Mouse (Mus musculus): ENCODE data around the gene Lrba. TPM values are rescaled to one million over a fixed set of nuclear protein-coding genes. Genes with fewer than 3 reads are reported as not detected.

Gene Lrba
- polyA plus RNA-seq, 1 experiment from 2014 or later = 2.2 TPM

GRCm38 (mm10) chr3:86561396-86561795 is 336.9 kb downstream of the Lrba start:
- DNase-seq (no peak), ATAC-seq (ENCODE audit: low read depth) (peak; percentile 90)
- no peaks in the 10 kb centered on the region for H3K36me3 ChIP-seq
- no peaks in the 10 kb centered on the region for H3K9me3 ChIP-seq (replicated peaks)
- no peaks in the 10 kb centered on the region for H3K27me3 ChIP-seq
- peak overlapping the region; percentile 37 for H3K4me2 ChIP-seq
- no peak overlapping the region for H3K4me3 ChIP-seq (replicated peaks)
- H3K27ac ChIP-seq = peak overlapping the region; percentile 70
- 24% methylated on average over 1 of the region's 1 CpGs for WGBS (ENCODE audit: insufficient replicate concordance)
- peaks cover 36% of the 10 kb centered on the region for H3K4me1 ChIP-seq (replicated peaks)
- H3K9ac ChIP-seq = no peak overlapping the region

DNA sequence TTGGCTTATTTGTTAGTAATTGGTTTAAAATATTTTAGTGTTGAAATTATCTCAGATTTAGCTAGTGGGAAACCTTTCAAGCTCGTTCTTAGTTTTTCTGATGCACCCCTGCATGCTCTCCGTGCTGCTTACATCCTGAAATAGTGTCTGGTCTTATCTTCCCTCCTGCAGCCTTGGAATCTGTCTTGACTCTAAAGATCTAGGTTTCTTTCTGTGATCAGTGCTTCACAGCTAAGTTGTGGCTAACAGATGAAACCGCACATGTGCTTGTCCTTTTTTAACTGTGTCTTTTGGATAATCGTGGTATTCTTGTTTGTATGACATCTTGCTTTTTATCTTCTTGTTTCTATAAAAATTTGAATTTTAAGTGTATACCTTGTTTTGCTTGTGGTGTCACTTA is 342.8 kb downstream of the Lrba start:
- no peak for DNase-seq
- WGBS (ENCODE audit: insufficient replicate concordance) = 11% methylated on average over 4 of the region's 4 CpGs
- Histone ChIP-seq H3K9me3 (replicated peaks) (no peaks in the 10 kb centered on the region), H3K4me3 (replicated peaks) (no peak overlapping the region), H3K9ac (no peak overlapping the region), H3K4me2 (no peak overlapping the region), H3K4me1 (replicated peaks) (peaks cover 16% of the 10 kb centered on the region), H3K36me3 (no peaks in the 10 kb centered on the region), H3K27ac (no peak overlapping the region), H3K27me3 (no peaks in the 10 kb centered on the region)
- peak; percentile 86 for ATAC-seq (ENCODE audit: low read depth)

DNA sequence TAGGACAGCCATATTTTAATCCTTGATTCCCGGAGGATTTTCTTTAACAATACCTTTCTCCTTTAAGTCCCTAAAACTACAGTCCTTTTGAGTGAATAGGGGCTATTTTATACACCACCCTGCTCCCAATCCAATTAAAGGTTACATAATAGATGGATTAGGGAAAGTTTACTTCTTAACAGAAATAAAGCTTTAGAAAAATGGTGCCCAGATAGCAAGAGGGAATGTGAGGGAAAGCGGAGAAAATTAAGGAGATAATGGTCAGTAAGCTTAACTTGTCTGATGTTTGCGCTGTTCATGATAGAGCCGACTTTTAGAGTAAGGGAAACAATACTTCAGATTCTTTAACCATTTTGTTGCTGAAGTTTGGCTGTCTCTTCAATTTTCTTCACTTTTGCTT is 347.0 kb downstream of the Lrba start:
- no peak for ATAC-seq (ENCODE audit: low read depth)
- H3K36me3 ChIP-seq = no peaks in the 10 kb centered on the region

GRCm38 (mm10) chr3:86572519-86573244 is 348.2 kb downstream of the Lrba start:
- no peak for DNase-seq

More for the DNA sequence above, 347.0 kb downstream of the Lrba start:
- H3K4me2 ChIP-seq = no peak overlapping the region
- no peak overlapping the region for H3K27ac ChIP-seq
- WGBS (ENCODE audit: insufficient replicate concordance) = 61% methylated on average over 4 of the region's 4 CpGs
- H3K9me3 ChIP-seq (replicated peaks) = no peaks in the 10 kb centered on the region
- no peaks in the 10 kb centered on the region for H3K27me3 ChIP-seq
- H3K9ac ChIP-seq = no peak overlapping the region
- no peak overlapping the region for H3K4me3 ChIP-seq (replicated peaks)
- no peak for DNase-seq
- H3K4me1 ChIP-seq (replicated peaks) = peaks cover 11% of the 10 kb centered on the region

DNA sequence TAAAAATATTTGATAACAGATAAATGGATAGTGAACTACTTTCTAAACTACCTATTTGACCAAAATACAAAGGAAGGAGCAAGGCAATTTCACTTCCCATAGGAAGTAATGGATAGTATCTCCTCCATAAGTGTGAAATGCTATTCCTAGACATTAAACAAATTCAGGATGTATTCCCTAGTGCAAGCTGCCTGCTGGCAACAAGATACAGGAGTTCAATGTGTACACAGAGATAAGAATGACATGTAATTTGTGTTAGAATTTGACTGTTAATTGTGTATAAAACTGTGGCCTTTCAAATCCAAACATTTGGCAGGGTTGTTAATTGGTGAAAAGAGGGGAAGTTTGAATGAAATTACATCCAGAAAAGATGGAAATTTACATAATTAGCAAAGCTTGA is 350.8 kb downstream of the Lrba start:
- no peaks in the 10 kb centered on the region for H3K27me3 ChIP-seq
- H3K36me3 ChIP-seq = no peaks in the 10 kb centered on the region
- DNase-seq (no peak), ATAC-seq (ENCODE audit: low read depth) (no peak)
- H3K4me2 ChIP-seq = no peak overlapping the region
- H3K4me1 ChIP-seq (replicated peaks) = 0 out of 2 replicates have a peak, but pooled peaks cover 3% of the 10 kb centered on the region
- H3K9ac ChIP-seq = no peak overlapping the region
- no peaks in the 10 kb centered on the region for H3K9me3 ChIP-seq (replicated peaks)
- H3K4me3 ChIP-seq (replicated peaks) = no peak overlapping the region
- H3K27ac ChIP-seq = no peak overlapping the region

More at GRCm38 (mm10) chr3:86572519-86573244, 348.2 kb downstream of the Lrba start:
- Histone ChIP-seq H3K27ac (no peak overlapping the region), H3K9ac (no peak overlapping the region), H3K4me2 (no peak overlapping the region), H3K4me1 (replicated peaks) (0 out of 2 replicates have a peak, but pooled peaks cover 3% of the 10 kb centered on the region), H3K36me3 (no peaks in the 10 kb centered on the region), H3K4me3 (replicated peaks) (no peak overlapping the region), H3K27me3 (no peaks in the 10 kb centered on the region), H3K9me3 (replicated peaks) (no peaks in the 10 kb centered on the region)
- ATAC-seq (ENCODE audit: low read depth) = no peak
- WGBS (ENCODE audit: insufficient replicate concordance) = 67% methylated on average over 3 of the region's 3 CpGs

DNA sequence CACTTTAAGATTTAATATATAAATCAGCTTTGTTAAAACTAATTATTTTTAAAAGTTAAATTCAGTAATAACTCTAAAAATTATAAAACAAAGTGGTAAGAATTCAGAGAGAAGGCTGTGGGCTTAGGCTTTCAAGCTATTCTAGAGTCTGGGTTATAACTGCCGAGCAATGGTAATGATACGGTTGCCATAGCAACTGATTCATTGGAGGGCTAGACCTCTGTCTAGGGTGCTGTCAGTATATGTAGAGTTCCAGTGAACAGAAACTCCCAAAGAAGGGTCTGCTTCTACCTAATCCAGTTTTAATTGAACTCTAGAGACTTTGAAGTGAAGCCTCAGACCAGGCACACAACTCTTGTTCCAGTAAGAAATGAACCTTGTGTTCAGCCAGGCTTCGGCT is 377.8 kb downstream of the Lrba start:
- Histone ChIP-seq H3K27ac (no peak overlapping the region), H3K4me2 (no peak overlapping the region), H3K4me3 (replicated peaks) (no peak overlapping the region), H3K27me3 (no peaks in the 10 kb centered on the region), H3K9ac (no peak overlapping the region), H3K36me3 (no peaks in the 10 kb centered on the region), H3K9me3 (replicated peaks) (no peaks in the 10 kb centered on the region), H3K4me1 (replicated peaks) (no peaks in the 10 kb centered on the region)
- ATAC-seq (ENCODE audit: low read depth) = no peak
- 65% methylated on average over 3 of the region's 3 CpGs for WGBS (ENCODE audit: insufficient replicate concordance)
- no peak for DNase-seq

GRCm38 (mm10) chr3:86605775-86606174 is 381.3 kb downstream of the Lrba start:
- Histone ChIP-seq H3K4me3 (replicated peaks) (no peak overlapping the region), H3K4me2 (no peak overlapping the region), H3K36me3 (no peaks in the 10 kb centered on the region), H3K9ac (no peak overlapping the region), H3K4me1 (replicated peaks) (no peaks in the 10 kb centered on the region), H3K9me3 (replicated peaks) (no peaks in the 10 kb centered on the region), H3K27me3 (no peaks in the 10 kb centered on the region), H3K27ac (no peak overlapping the region)
- no peak for DNase-seq
- WGBS (ENCODE audit: insufficient replicate concordance) = 78% methylated on average over 8 of the region's 8 CpGs
- no peak for ATAC-seq (ENCODE audit: low read depth)

DNA sequence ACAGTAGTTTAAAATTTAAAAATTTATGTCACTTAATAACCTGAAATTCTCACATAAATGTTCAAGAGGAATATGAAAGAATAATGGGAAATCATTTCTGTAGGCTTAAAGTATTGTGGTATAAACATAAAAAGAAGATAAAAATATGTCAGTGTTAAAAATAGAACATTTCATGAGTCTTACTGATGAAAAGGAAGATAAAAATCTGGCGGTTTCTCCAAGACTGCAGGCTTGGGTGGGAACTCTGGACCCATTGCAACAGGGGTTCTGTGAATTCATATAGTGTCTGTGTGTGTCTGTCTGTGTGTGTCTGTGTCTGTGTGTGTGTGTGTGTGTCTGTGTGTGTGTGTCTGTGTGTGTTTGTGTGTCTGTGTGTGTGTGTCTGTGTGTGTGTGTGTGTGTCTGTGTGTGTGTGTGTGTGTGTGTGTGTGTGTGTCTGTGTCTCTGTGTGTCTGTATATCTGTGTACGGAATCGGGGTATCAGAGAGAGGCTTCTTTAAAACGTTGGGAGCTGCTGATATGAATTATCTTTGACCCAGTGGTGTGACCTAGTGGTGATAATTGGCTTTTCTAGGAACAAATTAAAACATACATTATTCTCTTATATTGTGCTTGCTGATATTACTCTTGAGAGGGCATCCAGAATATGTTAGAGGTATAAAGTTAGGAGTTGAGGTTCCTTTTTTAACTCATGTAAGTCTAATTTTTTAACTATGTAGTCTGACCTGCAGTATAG is 402.7 kb downstream of the Lrba start:
- no peak overlapping the region for H3K9ac ChIP-seq
- peak; percentile 87 for ATAC-seq (ENCODE audit: low read depth)
- H3K4me2 ChIP-seq = peak overlapping the region; percentile 2; the same call in 1 of the 2 replicates

DNA sequence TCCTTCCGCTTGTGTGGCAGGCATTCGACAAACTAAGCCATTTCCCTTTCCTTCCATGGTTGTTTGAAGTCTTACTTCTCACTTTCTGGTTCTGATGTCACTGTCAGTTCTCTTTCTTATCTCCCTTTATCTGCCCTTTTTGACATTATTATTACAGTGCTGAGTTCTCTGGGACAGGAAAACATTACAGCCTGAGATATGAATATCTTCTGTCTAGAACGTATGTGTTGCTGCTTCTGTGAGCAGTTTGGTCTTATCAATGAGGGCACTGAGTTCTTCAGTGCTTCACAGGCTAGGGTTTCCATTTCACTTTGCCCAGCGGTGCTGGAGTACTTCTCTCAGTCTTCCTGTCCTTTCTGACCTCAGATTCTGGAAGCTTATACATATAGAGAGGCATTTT is 404.9 kb downstream of the Lrba start:
- no peak overlapping the region for H3K4me2 ChIP-seq
- no peaks in the 10 kb centered on the region for H3K27me3 ChIP-seq
- H3K9ac ChIP-seq = no peak overlapping the region
- H3K4me3 ChIP-seq (replicated peaks) = no peak overlapping the region
- H3K36me3 ChIP-seq = no peaks in the 10 kb centered on the region
- 41% methylated on average over 4 of the region's 4 CpGs for WGBS (ENCODE audit: insufficient replicate concordance)
- H3K9me3 ChIP-seq (replicated peaks) = no peaks in the 10 kb centered on the region
- H3K27ac ChIP-seq = peak overlapping the region; percentile 19; the same call in 1 of the 2 replicates
- H3K4me1 ChIP-seq (replicated peaks) = peaks cover 24% of the 10 kb centered on the region
- ATAC-seq (ENCODE audit: low read depth) (peak; percentile 64), DNase-seq (no peak)

More for the DNA sequence above, 402.7 kb downstream of the Lrba start:
- DNase-seq = no peak
- Histone ChIP-seq H3K4me1 (replicated peaks) (peaks cover 24% of the 10 kb centered on the region), H3K27ac (peak overlapping the region; percentile 50; the same call in 1 of the 2 replicates), H3K27me3 (no peaks in the 10 kb centered on the region), H3K36me3 (no peaks in the 10 kb centered on the region), H3K4me3 (replicated peaks) (no peak overlapping the region), H3K9me3 (replicated peaks) (no peaks in the 10 kb centered on the region)
- 16% methylated on average over 4 of the region's 4 CpGs for WGBS (ENCODE audit: insufficient replicate concordance)

DNA sequence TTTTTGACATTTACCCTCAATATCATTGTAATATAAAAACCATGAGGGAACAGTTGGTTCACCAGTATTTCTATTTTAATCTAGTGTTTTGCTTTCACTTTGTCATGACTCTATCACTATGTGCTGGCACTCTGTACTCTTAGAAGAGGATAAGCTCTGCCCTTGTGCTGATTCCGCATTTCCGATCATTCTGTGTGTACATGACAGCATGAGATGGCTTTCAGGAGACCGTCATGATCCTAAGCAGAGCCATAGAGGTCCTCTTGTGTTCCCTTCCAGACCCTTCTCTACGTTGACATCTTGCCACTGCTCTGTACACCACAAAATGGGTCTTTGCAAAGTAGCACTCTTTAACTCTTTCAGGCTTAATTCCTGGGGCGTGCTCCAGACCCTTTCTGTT is 411.0 kb downstream of the Lrba start:
- DNase-seq = no peak
- H3K36me3 ChIP-seq = no peaks in the 10 kb centered on the region
- no peak overlapping the region for H3K27ac ChIP-seq
- no peak overlapping the region for H3K4me3 ChIP-seq (replicated peaks)
- no peaks in the 10 kb centered on the region for H3K9me3 ChIP-seq (replicated peaks)
- H3K4me2 ChIP-seq = no peak overlapping the region
- ATAC-seq (ENCODE audit: low read depth) = no peak
- no peaks in the 10 kb centered on the region for H3K27me3 ChIP-seq
- H3K9ac ChIP-seq = no peak overlapping the region
- H3K4me1 ChIP-seq (replicated peaks) = no peaks in the 10 kb centered on the region
- WGBS (ENCODE audit: insufficient replicate concordance) = 70% methylated on average over 5 of the region's 5 CpGs

DNA sequence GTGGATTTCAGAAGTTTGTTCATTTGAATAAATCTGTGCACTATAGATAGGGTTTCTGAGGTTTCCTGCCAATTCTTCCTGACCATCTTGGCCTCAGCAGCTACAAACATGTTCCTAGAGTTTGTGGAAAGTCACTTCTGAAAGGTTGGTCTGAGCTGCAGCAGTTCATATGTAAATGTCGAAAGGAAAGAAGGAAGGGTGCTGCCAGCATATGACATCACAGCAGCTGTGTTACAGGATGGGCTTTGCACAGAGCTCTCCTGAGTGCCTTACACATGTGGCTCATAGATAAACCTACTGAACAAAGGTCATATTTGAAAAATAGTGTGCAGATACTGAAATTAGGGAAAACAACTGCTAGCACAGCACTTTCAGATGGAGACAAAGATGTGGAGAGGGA is 411.5 kb downstream of the Lrba start:
- no peak overlapping the region for H3K27ac ChIP-seq
- no peak overlapping the region for H3K4me3 ChIP-seq (replicated peaks)
- H3K4me1 ChIP-seq (replicated peaks) = no peaks in the 10 kb centered on the region
- H3K9me3 ChIP-seq (replicated peaks) = no peaks in the 10 kb centered on the region
- ATAC-seq (ENCODE audit: low read depth) (no peak), DNase-seq (no peak)
- no peaks in the 10 kb centered on the region for H3K36me3 ChIP-seq
- no peaks in the 10 kb centered on the region for H3K27me3 ChIP-seq
- H3K4me2 ChIP-seq = no peak overlapping the region
- H3K9ac ChIP-seq = no peak overlapping the region
- 47% methylated on average over 1 of the region's 1 CpGs for WGBS (ENCODE audit: insufficient replicate concordance)

Measured in liver, embryonic 13.5 days (tissue).